Mouse (Mus musculus): ENCODE measurements around the gene Lst1.
A peak's percentile ranks its signal among the peaks of the same experiment; 100 is the strongest.

GRCm38 (mm10) chr17:35163326-35164081, 24.7 kb downstream of the Lst1 start:
- TF ChIP-seq MAX (IDR thresholded peaks at IDR 0.05; ENCODE audit: low read length) (no peak), E2F4 (IDR thresholded peaks at IDR 0.05; ENCODE audit: insufficient replicate concordance, low read depth, low read length) (no peak), SIN3A (IDR thresholded peaks at IDR 0.05; ENCODE audit: low read length) (peak; percentile 42; the same call in 1 of the 2 replicates), POLR2A (IDR thresholded peaks at IDR 0.05; ENCODE audit: low read depth, low read length) (no peak), JUN (IDR thresholded peaks at IDR 0.05; ENCODE audit: insufficient read depth, low read depth, low read length) (no peak), CTCF (conservative IDR thresholded peaks at IDR 0.05 in 1 of 2, IDR thresholded peaks at IDR 0.05 in 1 of 2; ENCODE audit: low read depth in 2 of 2, low read length in 2 of 2) (no peak), USF1 (IDR thresholded peaks at IDR 0.05; ENCODE audit: low read depth, low read length) (no peak), ZNF384 (IDR thresholded peaks at IDR 0.05; ENCODE audit: low read depth, low read length) (no peak), USF2 (conservative IDR thresholded peaks at IDR 0.05; ENCODE audit: low read depth, low read length) (no peak), ZKSCAN1 (IDR thresholded peaks at IDR 0.05; ENCODE audit: borderline replicate concordance, low read depth, low read length) (no peak), BHLHE40 (IDR thresholded peaks at IDR 0.05; ENCODE audit: low read depth, low read length) (no peak), TCF12 (IDR thresholded peaks at IDR 0.05; ENCODE audit: low read depth, low read length) (no peak)

Measured in CH12.LX (cell line).